Mouse (Mus musculus) c-Kit-positive CD71-positive TER-119-positive erythroid progenitor cells, embryonic 14.5 days (primary cell): ENCODE results near the gene Trem1.

Experiments
- DNase-seq: peaks from one replicate; pipeline ENCODE4 v3.0.0-alpha.2; 2013; ENCODE audit warnings: low spot score

Gene Trem1

GRCm38 (mm10) chr17:48268276-48268675, 35.7 kb downstream of the Trem1 start:
- DNase-seq = no peak

GRCm38 (mm10) chr17:48269833-48270232, 37.3 kb downstream of the Trem1 start:
- DNase-seq = no peak

GRCm38 (mm10) chr17:48272158-48272557, 39.6 kb downstream of the Trem1 start:
- peak; percentile 92 for DNase-seq

GRCm38 (mm10) chr17:48272598-48272997, 40.0 kb downstream of the Trem1 start:
- DNase-seq = no peak

- no peak for DNase-seq
These were observed 41.5 kb downstream of the Trem1 start for GRCm38 (mm10) chr17:48274098-48274497.

GRCm38 (mm10) chr17:48274885-48275284, 42.3 kb downstream of the Trem1 start:
- DNase-seq = peak; percentile 87

- no peak for DNase-seq
These were observed 43.2 kb downstream of the Trem1 start for GRCm38 (mm10) chr17:48275736-48276135.

GRCm38 (mm10) chr17:48278381-48278780, 45.8 kb downstream of the Trem1 start:
- DNase-seq = no peak

GRCm38 (mm10) chr17:48279002-48279401, 46.4 kb downstream of the Trem1 start:
- DNase-seq = no peak

- no peak for DNase-seq
These were observed 48.6 kb downstream of the Trem1 start for GRCm38 (mm10) chr17:48280943-48281738.

- DNase-seq = no peak
These were observed 49.1 kb downstream of the Trem1 start for GRCm38 (mm10) chr17:48281739-48282085.

- no peak for DNase-seq
These were observed 54.2 kb downstream of the Trem1 start for GRCm38 (mm10) chr17:48286765-48287164.

GRCm38 (mm10) chr17:48287276-48287675, 54.7 kb downstream of the Trem1 start:
- no peak for DNase-seq

GRCm38 (mm10) chr17:48293500-48294194, 61.1 kb downstream of the Trem1 start:
- no peak for DNase-seq
